Mouse (Mus musculus) megakaryocyte, embryonic 14.5 days (primary cell): ENCODE measurements at regions not wholly inside any gene's neighbourhood (a gene's known extent, or its start where the extent isn't known, plus 50 kb on each side); places are given as distances from the start of the nearest gene placed in this dataset.

Experiments
- H3K27me3 ChIP-seq: replicated peaks from 2 replicates; pipeline ENCODE3; 2012; ENCODE audit warnings: inconsistent platforms
- H3K36me3 ChIP-seq: replicated peaks from 2 replicates; pipeline ENCODE3; 2012; ENCODE audit warnings: low read length, inconsistent platforms, mixed read lengths
- H3K4me1 ChIP-seq: 2 replicates; pipeline ENCODE4 v1.6.1; 2012; ENCODE audit warnings: inconsistent platforms
- H3K4me3 ChIP-seq: replicated peaks from 2 replicates; pipeline ENCODE3; 2012; ENCODE audit warnings: moderate library complexity, mild to moderate bottlenecking, inconsistent platforms
- H3K9me3 ChIP-seq: 2 replicates; pipeline ENCODE4 v1.6.1; 2012; ENCODE audit warnings: inconsistent platforms
- FLI1 ChIP-seq: IDR thresholded peaks from 2 replicates; pipeline ENCODE4 v1.6.1; 2012; ENCODE audit warnings: low read length, inconsistent platforms, mixed read lengths
- GATA1 ChIP-seq: IDR thresholded peaks from 3 replicates; pipeline ENCODE4 v1.6.1; 2012; ENCODE audit warnings: mixed read lengths, low read length, inconsistent platforms, borderline replicate concordance

GRCm38 (mm10) chr14:58375056-58375455 is 304.7 kb downstream of the Fgf9 start:
- H3K4me1 ChIP-seq = no peaks in the 10 kb centered on the region
- TF ChIP-seq GATA1 (no peak), FLI1 (no peak)
- H3K36me3 ChIP-seq = no peaks in the 10 kb centered on the region
- peaks cover 5% of the 10 kb centered on the region; the same call in 1 of the 2 replicates for H3K9me3 ChIP-seq
- H3K4me3 ChIP-seq = no peak overlapping the region
- H3K27me3 ChIP-seq = no peaks in the 10 kb centered on the region

DNA sequence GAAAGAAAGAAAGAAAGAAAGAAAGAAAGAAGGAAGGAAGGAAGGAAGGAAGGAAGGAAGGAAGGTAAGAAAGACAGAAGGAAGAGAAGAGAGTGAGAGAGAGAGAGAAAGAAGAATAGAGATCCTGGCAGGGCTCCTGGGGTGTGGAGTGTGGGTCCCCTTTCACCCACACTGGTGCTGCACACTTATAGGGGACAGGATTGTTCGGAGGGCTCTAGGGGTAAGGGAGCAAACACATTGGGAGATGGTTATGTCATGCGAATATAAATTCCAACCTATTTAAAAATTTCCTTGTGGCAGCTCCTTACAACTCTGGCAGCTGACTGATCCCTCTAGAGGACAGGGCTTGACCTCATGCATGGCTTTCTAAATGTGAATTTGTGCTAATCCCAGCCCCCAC is 286.5 kb downstream of the Fgf9 start:
- Histone ChIP-seq H3K4me3 (no peak overlapping the region), H3K4me1 (no peaks in the 10 kb centered on the region), H3K9me3 (peaks cover 2% of the 10 kb centered on the region), H3K36me3 (no peaks in the 10 kb centered on the region), H3K27me3 (no peaks in the 10 kb centered on the region)
- no peak for TF ChIP-seq FLI1
- TF ChIP-seq GATA1 = no peak

DNA sequence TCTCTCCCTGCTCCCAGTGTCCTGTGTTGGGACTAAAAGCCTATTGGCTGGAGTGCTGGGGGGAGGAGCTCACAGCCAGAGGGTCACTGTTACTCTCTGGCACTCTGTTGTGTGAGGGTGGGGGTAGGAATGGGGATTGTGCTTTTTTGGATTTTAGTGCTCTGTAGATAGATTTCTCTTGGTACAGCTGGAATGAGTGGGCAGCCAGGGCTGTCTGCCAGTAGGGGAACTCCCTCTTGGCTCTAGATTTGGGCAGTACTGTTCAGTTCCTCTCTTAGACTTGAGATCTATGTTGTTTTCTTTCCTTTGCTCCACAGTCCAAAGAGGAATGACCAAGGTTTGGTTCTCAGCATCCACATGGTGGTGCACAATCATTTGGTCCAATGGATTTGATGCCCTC is 282.6 kb downstream of the Fgf9 start:
- Histone ChIP-seq H3K36me3 (no peaks in the 10 kb centered on the region), H3K9me3 (no peaks in the 10 kb centered on the region; the same call in none of the 2 replicates), H3K4me1 (no peaks in the 10 kb centered on the region), H3K4me3 (no peak overlapping the region), H3K27me3 (no peaks in the 10 kb centered on the region)
- no peak for TF ChIP-seq FLI1
- TF ChIP-seq GATA1 = no peak

GRCm38 (mm10) chr14:58336148-58336547 is 265.8 kb downstream of the Fgf9 start:
- no peaks in the 10 kb centered on the region for H3K4me1 ChIP-seq
- H3K27me3 ChIP-seq = no peaks in the 10 kb centered on the region
- no peaks in the 10 kb centered on the region for H3K36me3 ChIP-seq
- no peak overlapping the region for H3K4me3 ChIP-seq
- no peak for TF ChIP-seq GATA1
- no peak for TF ChIP-seq FLI1
- H3K9me3 ChIP-seq = peaks cover 57% of the 10 kb centered on the region

DNA sequence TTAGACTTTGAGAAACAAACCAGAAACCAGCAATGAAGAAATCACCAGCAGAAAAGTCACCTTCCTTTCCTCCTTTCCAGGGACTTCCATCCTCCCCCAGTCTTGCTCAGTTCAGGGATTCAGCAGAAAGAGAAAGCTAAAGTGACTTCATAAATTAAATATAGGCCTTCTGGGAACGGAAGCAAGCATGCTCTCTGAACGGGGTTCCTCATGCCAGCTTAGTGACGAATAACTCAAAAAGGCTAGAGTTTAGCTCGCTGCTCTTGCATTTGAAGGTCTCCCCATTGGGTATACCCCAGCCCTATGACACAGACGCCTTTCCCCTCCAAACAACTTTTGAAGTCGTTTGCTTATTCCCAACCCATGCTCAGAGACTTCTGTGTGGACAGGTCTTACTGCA is 252.8 kb downstream of the Fgf9 start:
- Histone ChIP-seq H3K4me1 (no peaks in the 10 kb centered on the region), H3K27me3 (no peaks in the 10 kb centered on the region), H3K36me3 (no peaks in the 10 kb centered on the region), H3K4me3 (no peak overlapping the region), H3K9me3 (peaks cover 19% of the 10 kb centered on the region)
- no peak for TF ChIP-seq FLI1
- no peak for TF ChIP-seq GATA1

DNA sequence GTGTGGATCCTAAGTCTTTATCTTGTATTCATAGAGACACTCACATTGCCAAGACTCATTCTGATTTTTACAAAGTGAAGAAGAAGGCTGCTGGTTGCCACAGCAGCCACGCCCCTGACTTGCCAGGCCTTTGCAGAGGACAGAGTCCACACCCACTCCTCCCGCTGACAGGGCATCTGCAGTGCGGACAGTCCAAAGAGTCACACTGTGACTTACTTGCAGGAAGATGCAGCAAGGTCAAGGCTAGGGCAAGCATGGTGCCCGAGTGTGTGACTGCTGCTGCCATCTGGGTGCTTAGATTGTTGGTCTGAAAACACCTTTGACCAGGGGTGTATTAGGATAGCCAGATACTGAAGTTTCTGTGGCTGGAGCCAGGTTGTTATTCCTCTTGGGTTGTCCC is 252.1 kb downstream of the Fgf9 start:
- peaks cover 23% of the 10 kb centered on the region for H3K9me3 ChIP-seq
- no peaks in the 10 kb centered on the region for H3K36me3 ChIP-seq
- H3K27me3 ChIP-seq = no peaks in the 10 kb centered on the region
- no peaks in the 10 kb centered on the region for H3K4me1 ChIP-seq
- peak overlapping the region; percentile 62 for H3K4me3 ChIP-seq
- TF ChIP-seq GATA1 (no peak), FLI1 (no peak)

DNA sequence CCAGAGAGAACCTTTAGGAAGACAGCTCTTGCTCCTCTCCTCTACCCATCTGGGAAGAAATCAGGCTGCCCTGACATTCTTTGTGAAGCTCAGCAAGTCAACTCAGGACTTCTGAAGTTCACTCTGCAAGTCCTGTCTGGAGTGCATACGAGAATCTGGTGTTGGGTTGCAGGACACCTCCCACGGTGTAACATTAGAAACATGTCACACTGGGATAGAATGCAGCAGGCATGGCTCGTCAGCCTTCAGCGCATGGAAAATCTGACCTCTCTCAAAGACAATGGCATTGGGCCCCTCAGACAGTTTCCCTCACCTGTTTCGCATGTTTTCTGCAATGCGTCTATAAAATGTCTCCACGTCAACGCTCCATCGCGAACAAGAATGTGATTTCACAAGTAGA is 251.5 kb downstream of the Fgf9 start:
- no peaks in the 10 kb centered on the region for H3K36me3 ChIP-seq
- H3K27me3 ChIP-seq = no peaks in the 10 kb centered on the region
- peaks cover 25% of the 10 kb centered on the region for H3K9me3 ChIP-seq
- no peak overlapping the region for H3K4me3 ChIP-seq
- H3K4me1 ChIP-seq = no peaks in the 10 kb centered on the region
- TF ChIP-seq FLI1 = no peak
- no peak for TF ChIP-seq GATA1

DNA sequence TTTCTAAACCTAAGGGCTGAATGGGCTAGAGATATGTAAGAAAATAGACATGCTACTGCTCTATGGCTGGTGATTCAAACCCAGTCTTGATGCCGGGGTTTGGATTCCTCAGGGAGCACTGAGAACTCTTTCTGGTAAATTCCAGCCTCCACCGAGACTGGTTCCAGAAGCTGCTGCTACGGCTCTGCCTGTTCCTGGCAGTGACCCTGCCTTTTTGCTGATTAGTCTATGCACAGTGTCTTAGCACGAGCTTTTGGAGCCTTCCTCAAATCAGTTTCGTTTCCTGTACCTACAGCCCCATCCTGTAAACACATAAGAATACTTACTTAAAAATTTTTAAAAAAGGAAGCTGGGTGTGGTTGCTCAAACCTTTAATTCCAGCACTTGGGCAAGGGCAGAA is 250.9 kb downstream of the Fgf9 start:
- Histone ChIP-seq H3K4me3 (no peak overlapping the region), H3K27me3 (no peaks in the 10 kb centered on the region), H3K4me1 (no peaks in the 10 kb centered on the region), H3K36me3 (no peaks in the 10 kb centered on the region), H3K9me3 (peaks cover 28% of the 10 kb centered on the region)
- TF ChIP-seq FLI1 = no peak
- TF ChIP-seq GATA1 = no peak

DNA sequence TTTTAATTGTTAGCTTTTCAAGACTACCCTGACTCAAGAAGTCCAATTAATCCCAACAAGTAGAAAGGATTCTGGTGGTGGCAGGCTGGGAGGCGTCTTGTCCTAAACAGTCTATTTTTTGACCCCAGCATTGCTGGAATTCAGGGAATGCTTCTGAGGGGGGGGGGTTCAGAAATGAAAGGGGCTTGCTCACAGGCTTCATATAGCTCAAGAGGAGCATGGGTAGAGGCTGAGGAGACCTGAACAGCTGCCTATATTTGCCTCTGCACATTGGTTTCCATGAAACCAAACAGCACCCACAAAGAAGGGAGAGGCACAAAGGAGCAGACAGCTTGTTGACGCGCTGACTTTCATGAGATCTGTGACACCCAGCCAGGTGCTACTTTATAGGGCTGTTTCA is 247.3 kb downstream of the Fgf9 start:
- Histone ChIP-seq H3K36me3 (no peaks in the 10 kb centered on the region), H3K27me3 (no peaks in the 10 kb centered on the region), H3K4me3 (no peak overlapping the region), H3K4me1 (no peaks in the 10 kb centered on the region), H3K9me3 (peaks cover 23% of the 10 kb centered on the region)
- TF ChIP-seq GATA1 (no peak), FLI1 (no peak)

GRCm38 (mm10) chr14:58317231-58317630 is 246.9 kb downstream of the Fgf9 start:
- TF ChIP-seq GATA1 (no peak), FLI1 (no peak)
- Histone ChIP-seq H3K27me3 (no peaks in the 10 kb centered on the region), H3K4me1 (no peaks in the 10 kb centered on the region), H3K9me3 (peaks cover 23% of the 10 kb centered on the region), H3K36me3 (no peaks in the 10 kb centered on the region), H3K4me3 (no peak overlapping the region)

GRCm38 (mm10) chr14:58307695-58308094 is 237.3 kb downstream of the Fgf9 start:
- no peaks in the 10 kb centered on the region for H3K36me3 ChIP-seq
- H3K4me1 ChIP-seq = no peaks in the 10 kb centered on the region
- no peaks in the 10 kb centered on the region for H3K27me3 ChIP-seq
- peaks cover 40% of the 10 kb centered on the region for H3K9me3 ChIP-seq
- no peak overlapping the region for H3K4me3 ChIP-seq
- TF ChIP-seq GATA1 (no peak), FLI1 (no peak)

- Histone ChIP-seq H3K27me3 (no peaks in the 10 kb centered on the region), H3K36me3 (no peaks in the 10 kb centered on the region), H3K9me3 (peaks cover 38% of the 10 kb centered on the region), H3K4me3 (no peak overlapping the region), H3K4me1 (no peaks in the 10 kb centered on the region)
- TF ChIP-seq GATA1 (no peak), FLI1 (no peak)
Observed at GRCm38 (mm10) chr14:58306832-58307521, 236.6 kb downstream of the Fgf9 start.
